33 mouse cellular contexts compared by ENCODE assay signal in the genomic region with DNA sequence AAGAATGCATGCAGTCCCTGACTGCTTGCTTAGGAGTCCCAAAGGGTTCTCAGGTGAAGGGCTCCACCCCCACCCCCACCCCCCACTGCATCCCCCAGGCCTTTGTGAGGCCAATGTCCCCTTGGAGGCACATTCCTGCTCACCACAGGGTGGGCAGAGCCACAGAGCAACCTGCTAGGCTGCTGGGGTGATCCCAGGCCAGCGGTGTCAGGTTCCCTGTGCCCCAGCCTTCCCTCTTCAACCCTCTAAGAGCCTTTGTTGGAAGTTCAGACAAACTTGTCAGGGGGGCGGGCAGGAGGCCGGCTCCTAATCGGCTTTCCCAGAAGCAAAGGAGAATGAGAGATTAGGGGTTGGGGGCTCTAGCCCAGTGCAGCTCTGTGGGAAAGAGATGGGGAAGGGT. TPM values are rescaled to one million over a fixed set of nuclear protein-coding genes. Genes with fewer than 3 reads are reported as not detected.
A peak's percentile ranks its signal among the peaks of the same experiment; 100 is the strongest.
DNase-seq lines count a peak whose midpoint lies in the region; ATAC-seq and TF ChIP-seq lines count a peak whose summit lies in the region.
"Had no signal": no experiment of that assay in that cellular context is flagged by ENCODE, and none has a peak within 500 bp of the region (broad histone marks: within the 10 kb centered on the region; RNA-seq: fewer than 3 reads in every experiment).

No protein-coding gene starts in this region.

- no peaks in the 10 kb centered on the region for H3K4me1 ChIP-seq in hindbrain, embryonic 11.5 days (replicated peaks; ENCODE audit: control insufficient read depth, insufficient read depth, low read length)
- H3K4me1 ChIP-seq in hindbrain, embryonic 13.5 days (replicated peaks), result peaks cover 9% of the 10 kb centered on the region; the same call in 1 of the 2 replicates
- H3K4me1 ChIP-seq in midbrain, embryonic 12.5 days, result peaks cover 20% of the 10 kb centered on the region
- H3K4me1 ChIP-seq in midbrain, postnatal 0 days (ENCODE audit: insufficient read depth, low read length), result no peaks in the 10 kb centered on the region
- no peaks in the 10 kb centered on the region; the same call in 1 of the 2 replicates for H3K4me1 ChIP-seq in embryonic facial prominence, embryonic 11.5 days (ENCODE audit: control insufficient read depth, insufficient read depth, low read length)
- peaks cover 7% of the 10 kb centered on the region; the same call in 1 of the 2 replicates for H3K4me1 ChIP-seq in limb, embryonic 11.5 days (ENCODE audit: control insufficient read depth, insufficient read depth, low read length)
- H3K4me1 ChIP-seq: liver, embryonic 15.5 days had no signal

- no peak overlapping the region for H3K4me2 ChIP-seq in hindbrain, embryonic 11.5 days (replicated peaks; ENCODE audit: low read depth, low read length)
- H3K4me2 ChIP-seq in hindbrain, embryonic 13.5 days, result no peak overlapping the region
- H3K4me2 ChIP-seq in midbrain, embryonic 12.5 days (replicated peaks), result no peak overlapping the region
- H3K4me2 ChIP-seq in midbrain, postnatal 0 days (ENCODE audit: low read depth, low read length, poor library complexity, severe bottlenecking), result no peak overlapping the region
- H3K4me2 ChIP-seq in embryonic facial prominence, embryonic 11.5 days (ENCODE audit: low read depth, low read length), result no peak overlapping the region
- no peak overlapping the region for H3K4me2 ChIP-seq in limb, embryonic 11.5 days (ENCODE audit: low read depth, severe bottlenecking)
- H3K4me2 ChIP-seq: heart, embryonic 13.5 days; hindbrain, embryonic 14.5 days; limb, embryonic 15.5 days; liver, embryonic 15.5 days had no signal

- H3K9me3 ChIP-seq in hindbrain, embryonic 11.5 days (ENCODE audit: control insufficient read depth, low read length), result no peaks in the 10 kb centered on the region
- H3K9me3 ChIP-seq in hindbrain, embryonic 13.5 days, result no peaks in the 10 kb centered on the region
- H3K9me3 ChIP-seq in midbrain, embryonic 12.5 days, result no peaks in the 10 kb centered on the region
- H3K9me3 ChIP-seq in midbrain, postnatal 0 days (ENCODE audit: low read length), result no peaks in the 10 kb centered on the region
- H3K9me3 ChIP-seq in embryonic facial prominence, embryonic 11.5 days (replicated peaks; ENCODE audit: control insufficient read depth, low read length), result no peaks in the 10 kb centered on the region
- no peaks in the 10 kb centered on the region for H3K9me3 ChIP-seq in limb, embryonic 11.5 days (ENCODE audit: control insufficient read depth, low read length)
- H3K9me3 ChIP-seq: heart, embryonic 13.5 days; limb, embryonic 15.5 days; liver, embryonic 15.5 days had no signal

- no peak for TF ChIP-seq CTCF in midbrain, postnatal 0 days (IDR thresholded peaks at IDR 0.05)

- no peak overlapping the region for H3K4me3 ChIP-seq in hindbrain, embryonic 11.5 days (ENCODE audit: low read depth, low read length)
- no peak overlapping the region for H3K4me3 ChIP-seq in hindbrain, embryonic 13.5 days
- no peak overlapping the region for H3K4me3 ChIP-seq in midbrain, embryonic 12.5 days
- H3K4me3 ChIP-seq in midbrain, postnatal 0 days (ENCODE audit: low read depth, low read length), result no peak overlapping the region
- no peak overlapping the region for H3K4me3 ChIP-seq in embryonic facial prominence, embryonic 11.5 days (ENCODE audit: low read depth, low read length)
- no peak overlapping the region for H3K4me3 ChIP-seq in limb, embryonic 11.5 days (ENCODE audit: low read depth, low read length)
- H3K4me3 ChIP-seq: heart, adult 2 months; heart, embryonic 13.5 days; limb, embryonic 15.5 days; liver, embryonic 15.5 days had no signal

- no peak overlapping the region for H3K27ac ChIP-seq in hindbrain, embryonic 11.5 days (ENCODE audit: low read depth, low read length)
- H3K27ac ChIP-seq in hindbrain, embryonic 13.5 days, result no peak overlapping the region
- peak overlapping the region; percentile 35; the same call in 1 of the 2 replicates for H3K27ac ChIP-seq in midbrain, embryonic 12.5 days (replicated peaks)
- no peak overlapping the region for H3K27ac ChIP-seq in midbrain, postnatal 0 days (ENCODE audit: low read depth, low read length)
- no peak overlapping the region for H3K27ac ChIP-seq in embryonic facial prominence, embryonic 11.5 days (replicated peaks; ENCODE audit: low read depth, low read length)
- no peak overlapping the region for H3K27ac ChIP-seq in limb, embryonic 11.5 days (replicated peaks; ENCODE audit: low read depth, low read length)
- H3K27ac ChIP-seq: heart, adult 2 months; heart, embryonic 13.5 days; hindbrain, embryonic 14.5 days; limb, embryonic 15.5 days; liver, embryonic 15.5 days; stomach, postnatal 0 days had no signal

- H3K9ac ChIP-seq in hindbrain, embryonic 11.5 days (ENCODE audit: low read depth, low read length), result no peak overlapping the region
- H3K9ac ChIP-seq in hindbrain, embryonic 13.5 days, result no peak overlapping the region
- H3K9ac ChIP-seq in midbrain, embryonic 12.5 days (replicated peaks), result no peak overlapping the region
- no peak overlapping the region for H3K9ac ChIP-seq in midbrain, postnatal 0 days (replicated peaks; ENCODE audit: low read length, poor library complexity, severe bottlenecking)
- no peak overlapping the region for H3K9ac ChIP-seq in embryonic facial prominence, embryonic 11.5 days (replicated peaks; ENCODE audit: low read length)
- H3K9ac ChIP-seq in limb, embryonic 11.5 days (ENCODE audit: low read length), result no peak overlapping the region
- H3K9ac ChIP-seq: heart, embryonic 13.5 days; hindbrain, embryonic 14.5 days; limb, embryonic 15.5 days; liver, embryonic 15.5 days had no signal

- H3K27me3 ChIP-seq in hindbrain, embryonic 11.5 days (ENCODE audit: control insufficient read depth, insufficient read depth, low read length), result peaks cover 16% of the 10 kb centered on the region
- H3K27me3 ChIP-seq in hindbrain, embryonic 13.5 days, result peaks cover 90% of the 10 kb centered on the region
- H3K27me3 ChIP-seq in midbrain, embryonic 12.5 days, result peaks cover 52% of the 10 kb centered on the region
- H3K27me3 ChIP-seq in midbrain, postnatal 0 days (ENCODE audit: insufficient read depth, low read length), result peaks cover 19% of the 10 kb centered on the region
- peaks cover 2% of the 10 kb centered on the region for H3K27me3 ChIP-seq in embryonic facial prominence, embryonic 11.5 days (ENCODE audit: control insufficient read depth, insufficient read depth, low read length)
- 0 out of 2 replicates have a peak, but pooled peaks cover 2% of the 10 kb centered on the region for H3K27me3 ChIP-seq in limb, embryonic 11.5 days (ENCODE audit: control insufficient read depth, insufficient read depth, low read length)

- no peak for DNase-seq in hindbrain, embryonic 11.5 days (ENCODE audit: low spot score)
- no peak for DNase-seq in midbrain, postnatal 0 days (ENCODE audit: low spot score)
- DNase-seq in embryonic facial prominence, embryonic 11.5 days (ENCODE audit: low spot score), result peak; percentile 46
- DNase-seq in limb, embryonic 11.5 days (ENCODE audit: low spot score), result no peak
- DNase-seq in layer of hippocampus, adult 9-10 months (ENCODE audit: low spot score), result no peak
- DNase-seq in T-cell, adult 2 months (ENCODE audit: low spot score), result no peak
- DNase-seq: adrenal gland, adult 8-10 months; cerebellum, adult 2 months; cerebellum, postnatal 25 days; gastrocnemius, postnatal 36 days; heart, adult 2 months; heart, postnatal 14 days; kidney, adult 2 months; kidney, postnatal 14 days; layer of hippocampus, postnatal 36 days; lung, postnatal 10 days; thymus, adult 2 months; thymus, postnatal 4 days had no signal

- peak; percentile 59 for ATAC-seq in hindbrain, embryonic 11.5 days (ENCODE audit: low FRiP score)
- ATAC-seq in hindbrain, embryonic 13.5 days (ENCODE audit: low FRiP score), result no peak
- peak; percentile 55 for ATAC-seq in midbrain, embryonic 12.5 days (ENCODE audit: low FRiP score, low read depth)
- no peak for ATAC-seq in midbrain, postnatal 0 days (ENCODE audit: low FRiP score)
- ATAC-seq in embryonic facial prominence, embryonic 11.5 days (replicated peaks; ENCODE audit: insufficient number of reproducible peaks, low FRiP score, low TSS enrichment, low read depth), result peak; percentile 84
- ATAC-seq in limb, embryonic 11.5 days (ENCODE audit: insufficient number of reproducible peaks, low FRiP score, low TSS enrichment, low read depth), result peak; percentile 63; the same call in 1 of the 2 replicates
- ATAC-seq: activated CD4-positive, CD25-positive, alpha-beta regulatory T cell, adult 4 months had no signal

- WGBS in hindbrain, embryonic 11.5 days, result 3% methylated on average over 4 of the region's 4 CpGs
- WGBS in hindbrain, embryonic 13.5 days, result 3% methylated on average over 4 of the region's 4 CpGs
- WGBS in midbrain, embryonic 12.5 days, result 0% methylated on average over 4 of the region's 4 CpGs
- 13% methylated on average over 4 of the region's 4 CpGs for WGBS in midbrain, postnatal 0 days
- WGBS in embryonic facial prominence, embryonic 11.5 days, result 0% methylated on average over 4 of the region's 4 CpGs
- WGBS in limb, embryonic 11.5 days, result 6% methylated on average over 4 of the region's 4 CpGs

- H3K36me3 ChIP-seq in hindbrain, embryonic 11.5 days (ENCODE audit: control insufficient read depth, insufficient read depth, low read length), result no peaks in the 10 kb centered on the region
- no peaks in the 10 kb centered on the region for H3K36me3 ChIP-seq in hindbrain, embryonic 13.5 days
- no peaks in the 10 kb centered on the region for H3K36me3 ChIP-seq in midbrain, embryonic 12.5 days
- peaks cover 7% of the 10 kb centered on the region; the same call in 1 of the 2 replicates for H3K36me3 ChIP-seq in midbrain, postnatal 0 days (ENCODE audit: insufficient read depth, low read length)
- no peaks in the 10 kb centered on the region for H3K36me3 ChIP-seq in embryonic facial prominence, embryonic 11.5 days (replicated peaks; ENCODE audit: control insufficient read depth, insufficient read depth, low read depth, low read length)
- no peaks in the 10 kb centered on the region for H3K36me3 ChIP-seq in limb, embryonic 11.5 days (ENCODE audit: control insufficient read depth, insufficient read depth, low read length)
- H3K36me3 ChIP-seq: heart, embryonic 13.5 days; limb, embryonic 15.5 days; liver, embryonic 15.5 days had no signal

RNA-seq across cellular contexts. Expression of a gene that starts 21.1 kb away (rescaled TPM):
- not detected in 2 replicates for polyA plus RNA-seq in hindbrain, embryonic 11.5 days (2014; fragmentation: Nextera tagmentation; extraction: Ambion mirVana)
- 0.12 and 0.30 TPM in 2 replicates for polyA plus RNA-seq in hindbrain, embryonic 13.5 days (2015; fragmentation: Nextera tagmentation; extraction: Ambion mirVana)
- polyA plus RNA-seq in midbrain, embryonic 12.5 days (2016; fragmentation: Nextera tagmentation; extraction: Ambion mirVana), result 0.42 and 0.50 TPM in 2 replicates
- 0.33 and 0.66 TPM in 2 replicates for total RNA-seq in midbrain, postnatal 0 days (2014; rRNA removed)
- 0.94 and 1.2 TPM in 2 replicates for polyA plus RNA-seq in midbrain, postnatal 0 days (2015; fragmentation: Nextera tagmentation; extraction: Ambion mirVana)
- polyA plus RNA-seq in embryonic facial prominence, embryonic 11.5 days (2014; fragmentation: Nextera tagmentation; extraction: Ambion mirVana), result not detected in 2 replicates
- 0.27 and 0.44 TPM in 2 replicates for polyA plus RNA-seq in limb, embryonic 11.5 days (2014; fragmentation: Nextera tagmentation; extraction: Ambion mirVana)
- total RNA-seq: adrenal gland, adult 8-10 months; gastrocnemius, adult 18-20 months; gastrocnemius, postnatal 36 days; heart, adult 2 months; heart, postnatal 14 days; layer of hippocampus, postnatal 36 days; megakaryocyte progenitor cell, adult 5-6 weeks; MEL; monocyte, adult 5-6 weeks had no signal
- polyA plus RNA-seq: activated CD4-positive, CD25-positive, alpha-beta regulatory T cell, adult 4 months; heart, adult 2 months; heart, embryonic 13.5 days; hindbrain, embryonic 14.5 days; intestine, embryonic 14.5 days; kidney, adult 2 months; limb, embryonic 15.5 days; liver, embryonic 15.5 days; neural tube, embryonic 11.5 days; stomach, postnatal 0 days; thymus, adult 2 months had no signal

RNA-seq across cellular contexts. Expression of a gene that starts 27.4 kb away (rescaled TPM):
- not detected in 2 replicates for polyA plus RNA-seq in hindbrain, embryonic 11.5 days (2014; fragmentation: Nextera tagmentation; extraction: Ambion mirVana)
- not detected in 2 replicates for polyA plus RNA-seq in hindbrain, embryonic 13.5 days (2015; fragmentation: Nextera tagmentation; extraction: Ambion mirVana)
- polyA plus RNA-seq in midbrain, embryonic 12.5 days (2016; fragmentation: Nextera tagmentation; extraction: Ambion mirVana), result not detected in 2 replicates
- total RNA-seq in midbrain, postnatal 0 days (2014; rRNA removed), result 0.09 and 0.11 TPM in 2 replicates
- 0.16 and 0.25 TPM in 2 replicates for polyA plus RNA-seq in midbrain, postnatal 0 days (2015; fragmentation: Nextera tagmentation; extraction: Ambion mirVana)
- polyA plus RNA-seq in embryonic facial prominence, embryonic 11.5 days (2014; fragmentation: Nextera tagmentation; extraction: Ambion mirVana), result not detected in 2 replicates
- polyA plus RNA-seq in limb, embryonic 11.5 days (2014; fragmentation: Nextera tagmentation; extraction: Ambion mirVana), result 0.27 TPM in 1 of 2 replicates, not detected in the other
- total RNA-seq: adrenal gland, adult 8-10 months; gastrocnemius, adult 18-20 months; gastrocnemius, postnatal 36 days; heart, adult 2 months; heart, postnatal 14 days; MEL; monocyte, adult 5-6 weeks had no signal
- polyA plus RNA-seq: activated CD4-positive, CD25-positive, alpha-beta regulatory T cell, adult 4 months; heart, adult 2 months; heart, embryonic 13.5 days; intestine, embryonic 14.5 days; kidney, adult 2 months; limb, embryonic 15.5 days; liver, embryonic 15.5 days; neural tube, embryonic 11.5 days; stomach, postnatal 0 days had no signal

RNA-seq across cellular contexts. Expression of a gene that starts 28.1 kb away (rescaled TPM):
- 2.4 and 2.5 TPM in 2 replicates for polyA plus RNA-seq in hindbrain, embryonic 11.5 days (2014; fragmentation: Nextera tagmentation; extraction: Ambion mirVana)
- polyA plus RNA-seq in hindbrain, embryonic 13.5 days (2015; fragmentation: Nextera tagmentation; extraction: Ambion mirVana), result 12.7 and 14.3 TPM in 2 replicates
- polyA plus RNA-seq in midbrain, embryonic 12.5 days (2016; fragmentation: Nextera tagmentation; extraction: Ambion mirVana), result 18.2 and 18.3 TPM in 2 replicates
- 9.6 and 10.3 TPM in 2 replicates for total RNA-seq in midbrain, postnatal 0 days (2014; rRNA removed)
- 7.7 and 8.7 TPM in 2 replicates for polyA plus RNA-seq in midbrain, postnatal 0 days (2015; fragmentation: Nextera tagmentation; extraction: Ambion mirVana)
- polyA plus RNA-seq in embryonic facial prominence, embryonic 11.5 days (2014; fragmentation: Nextera tagmentation; extraction: Ambion mirVana), result 1.0 and 1.4 TPM in 2 replicates
- polyA plus RNA-seq in limb, embryonic 11.5 days (2014; fragmentation: Nextera tagmentation; extraction: Ambion mirVana), result 0.14 and 0.27 TPM in 2 replicates
- total RNA-seq: adrenal gland, adult 8-10 months; gastrocnemius, adult 18-20 months; gastrocnemius, postnatal 36 days; heart, adult 2 months; heart, postnatal 14 days; layer of hippocampus, adult 18-20 months; layer of hippocampus, postnatal 36 days; megakaryocyte progenitor cell, adult 5-6 weeks; monocyte, adult 5-6 weeks had no signal
- polyA plus RNA-seq: activated CD4-positive, CD25-positive, alpha-beta regulatory T cell, adult 4 months; heart, adult 2 months; heart, embryonic 13.5 days; kidney, adult 2 months; liver, embryonic 15.5 days; stomach, postnatal 0 days had no signal

Comparison
In these comparisons a context has a peak if more than half of its experiments do, and no peak if none do; other contexts are left out.
1. ATAC-seq: peak in hindbrain, embryonic 11.5 days (single experiment), midbrain, embryonic 12.5 days (single experiment), embryonic facial prominence, embryonic 11.5 days (single experiment) and limb, embryonic 11.5 days (single experiment); none in hindbrain, embryonic 13.5 days (single experiment) and midbrain, postnatal 0 days (single experiment).